ENCODE assay signal across 22 mouse cellular contexts in the genomic region with DNA sequence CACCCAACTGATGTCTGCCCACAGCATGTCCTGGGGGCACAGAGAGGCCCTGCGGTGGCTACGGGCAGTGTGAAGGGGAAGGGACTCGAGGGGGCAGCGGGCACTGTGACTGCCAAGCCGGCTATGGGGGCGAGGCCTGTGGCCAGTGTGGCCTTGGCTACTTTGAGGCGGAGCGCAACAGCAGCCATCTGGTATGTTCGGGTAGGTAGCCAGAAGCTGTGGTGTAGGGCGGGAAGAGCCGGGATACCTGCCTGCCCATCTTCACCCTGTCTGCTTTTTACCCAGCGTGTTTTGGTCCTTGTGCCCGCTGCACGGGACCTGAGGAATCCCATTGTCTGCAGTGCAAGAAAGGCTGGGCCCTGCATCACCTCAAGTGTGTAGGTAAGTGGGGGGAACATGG. TPM values are rescaled to one million over a fixed set of nuclear protein-coding genes. Genes with fewer than 3 reads are reported as not detected.
DNase-seq lines count a peak whose midpoint lies in the region; TF ChIP-seq lines count a peak whose summit lies in the region.
"Had no signal": no experiment of that assay in that cellular context is flagged by ENCODE, and none has a peak within 500 bp of the region (broad histone marks: within the 10 kb centered on the region; RNA-seq: fewer than 3 reads in every experiment).

No protein-coding gene starts in this region.

- H3K36me3 ChIP-seq in ES-E14 (ENCODE audit: control insufficient read depth, insufficient read depth, low read length, poor library complexity, severe bottlenecking), result peaks cover 3% of the 10 kb centered on the region; the same call in 1 of the 2 replicates

- H3K27me3 ChIP-seq in cerebellum, adult 2 months (ENCODE audit: control insufficient read depth, insufficient read depth, low read length), result no peaks in the 10 kb centered on the region
- H3K27me3 ChIP-seq: embryonic facial prominence, embryonic 15.5 days had no signal

- no peak overlapping the region for H3K4me3 ChIP-seq in cerebellum, adult 2 months (replicated peaks; ENCODE audit: insufficient read depth, low read depth, low read length)
- peak overlapping the region; percentile 12 to 23; a peak in 2 of 4 replicates for H3K4me3 ChIP-seq in ES-E14 (ENCODE audit: insufficient read depth in 1 of 2, low read depth in 1 of 2, low read length in 2 of 2, poor library complexity in 1 of 2, severe bottlenecking in 1 of 2)
- H3K4me3 ChIP-seq: embryonic facial prominence, embryonic 13.5 days; embryonic facial prominence, embryonic 15.5 days; erythroblast, embryonic 14.5 days; forebrain, embryonic 10.5 days; forebrain, embryonic 12.5 days had no signal

- TF ChIP-seq CTCF in cerebellum, adult 2 months (IDR thresholded peaks at IDR 0.05; ENCODE audit: borderline replicate concordance, insufficient read depth, low read depth, low read length), result no peak

- TF ChIP-seq POLR2A in cerebellum, adult 2 months (IDR thresholded peaks at IDR 0.05; ENCODE audit: borderline replicate concordance, insufficient read depth, low read length), result no peak

- H3K4me1 ChIP-seq in cerebellum, adult 2 months (ENCODE audit: control insufficient read depth, insufficient read depth, low read length), result peaks cover 10% of the 10 kb centered on the region; the same call in 1 of the 2 replicates
- peaks cover 10 to 23% of the 10 kb centered on the region in 2 experiments for H3K4me1 ChIP-seq in ES-E14 (ENCODE audit: control insufficient read depth in 2 of 2, insufficient read depth in 2 of 2, low read length in 2 of 2, poor library complexity in 1 of 2)

- DNase-seq in cerebellum, adult 2 months, result peak; percentile 59 to 62
- DNase-seq in cerebellum, adult 11 months, result no peak
- peak; percentile 88 for DNase-seq in heart, adult 11 months
- DNase-seq in heart, adult 18-20 months, result no peak
- DNase-seq in ES-E14 (ENCODE audit: low read depth, low spot score), result no peak
- no peak for DNase-seq in thymus, postnatal 14 days
- DNase-seq: adrenal gland, adult 2 months; adrenal gland, postnatal 10 days; adrenal gland, postnatal 25 days; cerebellum, adult 9-10 months; cerebellum, postnatal 10 days; embryo, embryonic 11 days had no signal

- WGBS in cerebellum, adult 2 months, result 37% methylated on average over 14 of the region's 14 CpGs

- H3K27ac ChIP-seq in cerebellum, adult 2 months (ENCODE audit: insufficient read depth, low read length), result no peak overlapping the region
- no peak overlapping the region for H3K27ac ChIP-seq in ES-E14 (ENCODE audit: insufficient read depth, low read depth, low read length, poor library complexity, severe bottlenecking)
- H3K27ac ChIP-seq: embryonic facial prominence, embryonic 13.5 days; embryonic facial prominence, embryonic 15.5 days; forebrain, embryonic 10.5 days; forebrain, embryonic 12.5 days had no signal

- no peaks in the 10 kb centered on the region for H3K9me3 ChIP-seq in ES-E14 (ENCODE audit: control insufficient read depth, insufficient read depth, low read depth, low read length)
- H3K9me3 ChIP-seq: embryonic facial prominence, embryonic 13.5 days; embryonic facial prominence, embryonic 15.5 days; forebrain, embryonic 10.5 days; forebrain, embryonic 12.5 days had no signal

- no peak overlapping the region for H3K9ac ChIP-seq in ES-E14 (ENCODE audit: insufficient read depth, low read depth, low read length, poor library complexity, severe bottlenecking)
- H3K9ac ChIP-seq: embryonic facial prominence, embryonic 13.5 days; embryonic facial prominence, embryonic 15.5 days; forebrain, embryonic 12.5 days had no signal

- in situ Hi-C loops in ES-E14 (cut with MboI; ENCODE audit: low sequenced_read_pairs in 2 of 2, unreplicated experiment in 2 of 2), result no loop called here

TF ChIP-seq in ES-E14, 5 proteins besides CTCF, POLR2A, EP300 and RAD21:
- TF ChIP-seq MAFK (IDR thresholded peaks at IDR 0.05; ENCODE audit: insufficient read depth, low read depth, low read length), result no peak
- TF ChIP-seq CHD2 (IDR thresholded peaks at IDR 0.05; ENCODE audit: low read depth, low read length), result no peak
- no peak for TF ChIP-seq ZNF384 (IDR thresholded peaks at IDR 0.05; ENCODE audit: low read depth, low read length)
- no peak for TF ChIP-seq ZC3H11A (IDR thresholded peaks at IDR 0.05; ENCODE audit: borderline replicate concordance, low read depth, low read length)
- TF ChIP-seq HCFC1 (IDR thresholded peaks at IDR 0.05; ENCODE audit: borderline replicate concordance, insufficient read depth, low read length), result no peak

RNA-seq across cellular contexts. Expression of a gene that starts 6.3 kb away (rescaled TPM):
- 57.4 and 58.1 TPM in 2 replicates for polyA plus RNA-seq in cerebellum, adult 2 months (2012; rRNA removed)
- 10 to 100 TPM; 47.6 to 55.7 TPM for total RNA-seq in heart, adult 18-20 months (2021)
- total RNA-seq in ES-E14 (2012; rRNA removed), result 20.8 and 29.9 TPM in 2 replicates

RNA-seq across cellular contexts. Expression of a gene that starts 12.3 kb away (rescaled TPM):
- 41.2 and 43.0 TPM in 2 replicates for polyA plus RNA-seq in cerebellum, adult 2 months (2012; rRNA removed)
- total RNA-seq in heart, adult 18-20 months (2021), result not detected
- total RNA-seq in ES-E14 (2012; rRNA removed), result 15.1 and 16.3 TPM in 2 replicates
- total RNA-seq: common myeloid progenitor, adult 5-6 weeks had no signal
- polyA plus RNA-seq: erythroblast, embryonic 14.5 days had no signal

RNA-seq across cellular contexts. Expression of a gene that starts 18.2 kb away (rescaled TPM):
- polyA plus RNA-seq in cerebellum, adult 2 months (2012; rRNA removed), result 6.6 and 7.5 TPM in 2 replicates
- 1 to 10 TPM; 6.3 to 7.2 TPM for total RNA-seq in heart, adult 18-20 months (2021)
- 6.2 and 13.3 TPM in 2 replicates for total RNA-seq in ES-E14 (2012; rRNA removed)
- polyA plus RNA-seq: erythroblast, embryonic 14.5 days had no signal

RNA-seq across cellular contexts. Expression of a gene that starts 31.1 kb away (rescaled TPM):
- 4.8 and 9.2 TPM in 2 replicates for polyA plus RNA-seq in cerebellum, adult 2 months (2012; rRNA removed)
- 1 to 10 TPM in 1 of 2 experiments, under 1 TPM in 1; 0.69 to 1.2 TPM for total RNA-seq in heart, adult 18-20 months (2021)
- 0.80 and 3.0 TPM in 2 replicates for total RNA-seq in ES-E14 (2012; rRNA removed)
- total RNA-seq: MEL had no signal
- polyA plus RNA-seq: C2C12; erythroblast, embryonic 14.5 days; forebrain, embryonic 14.5 days; forebrain, embryonic 16.5 days had no signal

RNA-seq across cellular contexts. Expression of a gene that starts 42.0 kb away (rescaled TPM):
- 91.7 and 96.7 TPM in 2 replicates for polyA plus RNA-seq in cerebellum, adult 2 months (2012; rRNA removed)
- 10 to 100 TPM; 57.9 to 61.2 TPM for total RNA-seq in heart, adult 18-20 months (2021)
- total RNA-seq in ES-E14 (2012; rRNA removed), result 71.2 and 74.1 TPM in 2 replicates

Comparison
In these comparisons a context has a peak if more than half of its experiments do, and no peak if none do; other contexts are left out.
1. DNase-seq: peak in cerebellum, adult 2 months (2 of 2) and heart, adult 11 months (single experiment); none in cerebellum, adult 11 months (single experiment), heart, adult 18-20 months (0 of 2), ES-E14 (single experiment) and thymus, postnatal 14 days (single experiment).
2. RNA of a gene that starts 12.3 kb away (total RNA-seq): 15.1 to 16.3 TPM in ES-E14; not detected in heart, adult 18-20 months; every median in the first group is over 10 times any median in the second.